Mouse (Mus musculus): ENCODE data around the gene Csnk1g1. TPM values are rescaled to one million over a fixed set of nuclear protein-coding genes. Genes with fewer than 3 reads are reported as not detected.

Csnk1g1 gene
- total and polyA plus RNA-seq, 2 experiments from 2014 or later: 14.5 to 26.5 TPM

DNA sequence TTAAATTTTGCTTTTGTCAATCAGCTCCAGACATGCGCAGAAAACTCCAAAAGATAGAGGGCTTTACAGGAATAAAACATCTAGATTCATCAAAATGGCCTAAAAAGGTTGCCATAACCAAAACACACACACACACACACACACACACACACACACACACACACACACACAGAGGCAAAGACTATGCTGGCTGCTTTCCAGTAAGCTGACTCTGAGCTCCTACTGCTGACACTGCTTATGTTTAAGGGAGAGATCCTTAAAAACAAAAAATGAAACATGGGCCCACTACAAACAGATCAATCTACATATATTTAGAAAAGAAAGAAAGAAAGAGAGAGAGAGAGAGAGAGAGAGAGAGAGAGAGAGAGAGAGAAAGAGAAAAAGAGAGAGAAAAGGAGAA is 144.0 kb downstream of the Csnk1g1 start:
- H3K27me3 ChIP-seq (ENCODE audit: insufficient read depth, low read length): no peaks in the 10 kb centered on the region
- H3K36me3 ChIP-seq (ENCODE audit: insufficient read depth): no peaks in the 10 kb centered on the region
- H3K4me2 ChIP-seq (ENCODE audit: low read depth): no peak overlapping the region
- H3K4me1 ChIP-seq (ENCODE audit: insufficient read depth): no peaks in the 10 kb centered on the region
- H3K27ac ChIP-seq (ENCODE audit: low read depth, low read length): no peak overlapping the region
- ATAC-seq (no peak), DNase-seq (no peak)
- no peaks in the 10 kb centered on the region for H3K9me3 ChIP-seq (ENCODE audit: low read length)
- H3K9ac ChIP-seq: no peak overlapping the region
- WGBS: 93% methylated on average over 1 of the region's 1 CpGs
- H3K4me3 ChIP-seq (ENCODE audit: low read depth, low read length): no peak overlapping the region
- TF ChIP-seq CTCF (IDR thresholded peaks at IDR 0.05; ENCODE audit: low read depth): no peak

DNA sequence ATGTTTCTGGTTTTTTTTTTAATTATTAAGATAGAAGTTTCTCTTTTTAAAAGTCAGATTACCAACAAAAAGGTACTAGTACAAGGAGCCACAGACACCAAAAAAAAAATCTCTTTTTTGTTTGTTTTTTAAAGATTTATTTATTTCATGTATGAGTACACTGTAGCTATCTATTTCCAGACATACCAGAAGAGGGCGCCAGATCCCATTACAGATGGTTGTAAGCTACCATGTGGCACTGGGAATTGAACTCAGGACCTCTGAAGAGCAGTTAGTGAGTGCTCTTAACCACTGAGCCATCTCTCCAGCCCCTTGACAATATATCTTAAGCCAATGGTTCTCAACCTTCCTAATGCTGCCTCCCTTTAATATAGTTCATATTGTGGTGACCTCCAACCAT is 144.9 kb downstream of the Csnk1g1 start:
- no peak for TF ChIP-seq CTCF (IDR thresholded peaks at IDR 0.05; ENCODE audit: low read depth)
- Histone ChIP-seq H3K9me3 (ENCODE audit: low read length) (no peaks in the 10 kb centered on the region), H3K4me2 (ENCODE audit: low read depth) (no peak overlapping the region), H3K27ac (ENCODE audit: low read depth, low read length) (no peak overlapping the region), H3K36me3 (ENCODE audit: insufficient read depth) (no peaks in the 10 kb centered on the region), H3K9ac (no peak overlapping the region), H3K27me3 (ENCODE audit: insufficient read depth, low read length) (no peaks in the 10 kb centered on the region), H3K4me1 (ENCODE audit: insufficient read depth) (no peaks in the 10 kb centered on the region), H3K4me3 (ENCODE audit: low read depth, low read length) (no peak overlapping the region)
- ATAC-seq (no peak), DNase-seq (no peak)
- 17% methylated on average over 1 of the region's 1 CpGs for WGBS

DNA sequence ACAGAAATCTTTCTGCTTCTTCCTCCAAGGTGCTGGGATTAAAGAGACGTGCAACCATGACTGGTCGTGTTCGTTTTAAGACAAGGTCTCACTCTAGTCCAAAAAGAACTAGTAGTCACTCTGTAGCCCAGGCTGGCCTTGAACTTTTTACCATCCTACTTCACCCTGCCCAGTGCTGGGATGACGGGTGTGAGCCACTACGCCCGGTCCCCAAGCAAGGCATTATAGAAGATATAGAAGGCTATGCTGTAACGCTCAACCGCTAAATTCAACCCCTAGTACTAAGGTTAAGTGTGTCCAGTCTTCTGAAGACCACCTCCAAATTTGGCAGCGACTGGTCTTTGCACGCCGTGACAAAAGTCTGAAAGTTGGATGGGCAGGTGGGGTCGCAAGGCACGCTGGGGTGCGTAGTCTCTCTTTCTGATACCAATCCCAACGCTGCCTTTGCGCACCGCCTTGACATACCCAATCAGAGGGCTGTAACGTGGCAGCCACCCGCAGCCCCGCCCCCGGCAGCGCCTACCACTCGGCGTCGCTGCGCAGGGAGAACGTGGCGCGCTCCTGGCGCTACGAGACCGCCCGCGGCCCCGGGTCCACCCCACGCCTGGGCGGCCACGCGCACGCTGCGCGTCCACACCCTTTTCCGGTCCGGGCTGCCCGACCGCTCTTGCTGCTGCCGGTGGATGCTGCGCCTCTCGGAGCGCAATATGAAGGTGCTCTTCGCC is 151.0 kb downstream of the Csnk1g1 start, which contains the start of gene Ppib:
Gene Ppib (plus strand): TSS at position 640 of the 725 bp plus-strand sequence.
- peak; percentile 98 for DNase-seq
- peak; percentile 99 for ATAC-seq
- peak within 1 kb of the TSS; percentile 92 for H3K27ac ChIP-seq (ENCODE audit: low read depth, low read length)
- peak; percentile 51 for TF ChIP-seq CTCF (IDR thresholded peaks at IDR 0.05; ENCODE audit: low read depth)
- peaks cover 21% of the 10 kb centered on the region for H3K36me3 ChIP-seq (ENCODE audit: insufficient read depth)
- H3K4me2 ChIP-seq (ENCODE audit: low read depth): peak within 1 kb of the TSS; percentile 78
- H3K9ac ChIP-seq: peak within 1 kb of the TSS; percentile 93
- under 1% methylated on average over 50 of the region's 51 CpGs for WGBS
- H3K4me1 ChIP-seq (ENCODE audit: insufficient read depth): peaks cover 16% of the 10 kb centered on the region
- H3K4me3 ChIP-seq (ENCODE audit: low read depth, low read length): peak within 1 kb of the TSS; percentile 85
- H3K9me3 ChIP-seq (ENCODE audit: low read length): no peaks in the 10 kb centered on the region
- H3K27me3 ChIP-seq (ENCODE audit: insufficient read depth, low read length): no peaks in the 10 kb centered on the region

DNA sequence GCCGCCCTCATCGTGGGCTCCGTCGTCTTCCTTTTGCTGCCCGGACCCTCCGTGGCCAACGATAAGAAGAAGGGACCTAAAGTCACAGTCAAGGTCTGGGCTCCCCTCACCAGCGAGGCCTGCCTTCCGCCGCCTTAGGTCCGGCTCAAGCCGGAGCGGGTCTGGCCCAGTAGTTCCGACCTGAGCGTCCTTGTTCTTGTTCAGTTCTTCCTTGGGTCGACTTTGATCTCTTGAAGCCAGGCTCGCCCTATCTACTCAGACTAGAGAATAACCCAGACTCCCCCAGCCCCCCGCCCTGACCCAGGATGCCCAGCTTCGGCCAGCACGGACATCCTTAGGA is 151.6 kb downstream of the Csnk1g1 start:
- under 1% methylated on average over 20 of the region's 20 CpGs for WGBS
- H3K27ac ChIP-seq (ENCODE audit: low read depth, low read length): peak overlapping the region; percentile 92
- TF ChIP-seq CTCF (IDR thresholded peaks at IDR 0.05; ENCODE audit: low read depth): no peak
- peak overlapping the region; percentile 85 for H3K4me3 ChIP-seq (ENCODE audit: low read depth, low read length)
- peak overlapping the region; percentile 78 for H3K4me2 ChIP-seq (ENCODE audit: low read depth)
- H3K9ac ChIP-seq: peak overlapping the region; percentile 93
- no peaks in the 10 kb centered on the region for H3K27me3 ChIP-seq (ENCODE audit: insufficient read depth, low read length)
- peaks cover 24% of the 10 kb centered on the region for H3K36me3 ChIP-seq (ENCODE audit: insufficient read depth)
- peaks cover 16% of the 10 kb centered on the region for H3K4me1 ChIP-seq (ENCODE audit: insufficient read depth)
- DNase-seq: no peak
- no peaks in the 10 kb centered on the region for H3K9me3 ChIP-seq (ENCODE audit: low read length)
- peak; percentile 79 for ATAC-seq

DNA sequence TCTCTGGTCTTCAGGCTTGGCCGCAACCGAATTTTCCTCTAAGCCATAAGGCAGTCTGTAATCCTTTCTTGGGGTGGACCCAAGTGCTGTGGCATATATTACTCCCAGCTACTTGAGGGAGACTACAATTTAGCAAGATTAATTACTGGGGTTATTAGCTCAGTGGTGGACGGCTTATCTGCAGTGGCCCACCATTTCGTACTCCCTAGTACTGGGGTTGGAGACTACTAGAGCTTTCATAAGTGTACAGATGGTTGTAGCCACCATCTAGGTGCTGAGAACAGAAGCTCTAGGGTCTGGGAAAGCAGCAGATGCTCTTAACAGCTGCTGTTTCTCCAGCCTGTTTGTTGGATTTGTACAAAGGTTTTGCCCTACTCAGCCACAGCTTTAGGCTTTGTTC is 152.3 kb downstream of the Csnk1g1 start:
- no peak for DNase-seq
- ATAC-seq: no peak
- WGBS: 15% methylated on average over 4 of the region's 4 CpGs
- H3K36me3 ChIP-seq (ENCODE audit: insufficient read depth): peaks cover 31% of the 10 kb centered on the region
- H3K9ac ChIP-seq: peak overlapping the region; percentile 93
- H3K9me3 ChIP-seq (ENCODE audit: low read length): no peaks in the 10 kb centered on the region
- peak overlapping the region; percentile 78 for H3K4me2 ChIP-seq (ENCODE audit: low read depth)
- H3K27me3 ChIP-seq (ENCODE audit: insufficient read depth, low read length): no peaks in the 10 kb centered on the region
- H3K4me3 ChIP-seq (ENCODE audit: low read depth, low read length): peak overlapping the region; percentile 85
- H3K4me1 ChIP-seq (ENCODE audit: insufficient read depth): peaks cover 16% of the 10 kb centered on the region
- no peak for TF ChIP-seq CTCF (IDR thresholded peaks at IDR 0.05; ENCODE audit: low read depth)
- H3K27ac ChIP-seq (ENCODE audit: low read depth, low read length): no peak overlapping the region

DNA sequence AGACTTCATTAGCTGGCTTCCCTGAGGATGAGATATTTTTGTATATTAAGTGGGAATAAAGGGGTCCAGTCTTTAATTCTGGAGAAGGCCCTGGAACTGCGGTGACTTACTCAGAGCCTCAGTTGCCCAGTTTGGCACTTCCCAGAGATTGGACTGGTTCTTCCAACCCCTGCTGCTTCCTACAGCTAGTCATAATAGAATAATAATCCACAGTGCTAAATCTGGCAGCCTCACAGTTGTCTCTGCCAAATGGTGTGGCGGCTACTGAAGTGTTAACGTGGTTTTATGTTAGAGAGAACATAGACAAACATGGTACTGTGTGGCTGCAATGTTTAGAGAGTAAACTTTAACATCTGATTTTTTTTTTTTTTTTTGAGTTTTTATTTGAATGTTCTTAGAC is 152.9 kb downstream of the Csnk1g1 start:
- H3K4me3 ChIP-seq (ENCODE audit: low read depth, low read length): no peak overlapping the region; the same call in 1 of the 2 replicates
- no peak for TF ChIP-seq CTCF (IDR thresholded peaks at IDR 0.05; ENCODE audit: low read depth)

DNA sequence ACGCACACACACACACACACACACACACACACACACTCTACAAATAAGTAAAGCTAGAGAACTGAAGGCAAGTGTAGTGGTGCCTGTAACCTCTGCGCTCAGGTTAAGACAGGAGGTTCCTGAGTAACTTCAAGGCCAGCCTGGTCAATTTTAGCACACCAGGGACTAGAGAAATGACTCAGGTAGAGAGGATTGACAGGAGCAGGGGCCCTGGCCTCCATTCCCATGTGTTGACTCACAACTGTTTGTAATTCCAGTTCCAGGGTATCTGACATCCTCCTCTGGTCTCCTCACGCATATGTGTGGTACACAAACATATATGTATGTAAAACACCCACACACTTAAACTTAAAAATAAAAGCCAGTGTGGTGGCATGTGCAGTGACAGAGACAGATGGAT is 154.7 kb downstream of the Csnk1g1 start:
- peaks cover 16% of the 10 kb centered on the region for H3K4me1 ChIP-seq (ENCODE audit: insufficient read depth)
- H3K4me2 ChIP-seq (ENCODE audit: low read depth): no peak overlapping the region
- 95% methylated on average over 3 of the region's 3 CpGs for WGBS
- H3K4me3 ChIP-seq (ENCODE audit: low read depth, low read length): no peak overlapping the region
- H3K9me3 ChIP-seq (ENCODE audit: low read length): no peaks in the 10 kb centered on the region
- no peak for ATAC-seq
- TF ChIP-seq CTCF (IDR thresholded peaks at IDR 0.05; ENCODE audit: low read depth): no peak
- DNase-seq: no peak
- no peak overlapping the region for H3K9ac ChIP-seq
- 0 out of 2 replicates have a peak, but pooled peaks cover under 1% of the 10 kb centered on the region for H3K27me3 ChIP-seq (ENCODE audit: insufficient read depth, low read length)
- peaks cover 47% of the 10 kb centered on the region for H3K36me3 ChIP-seq (ENCODE audit: insufficient read depth)
- no peak overlapping the region for H3K27ac ChIP-seq (ENCODE audit: low read depth, low read length)

More for the DNA sequence above, 152.9 kb downstream of the Csnk1g1 start:
- no peaks in the 10 kb centered on the region for H3K9me3 ChIP-seq (ENCODE audit: low read length)
- peaks cover 38% of the 10 kb centered on the region for H3K36me3 ChIP-seq (ENCODE audit: insufficient read depth)
- H3K9ac ChIP-seq: no peak overlapping the region; the same call in 1 of the 2 replicates
- peak overlapping the region; percentile 78; the same call in 1 of the 2 replicates for H3K4me2 ChIP-seq (ENCODE audit: low read depth)
- no peaks in the 10 kb centered on the region for H3K27me3 ChIP-seq (ENCODE audit: insufficient read depth, low read length)
- ATAC-seq (no peak), DNase-seq (no peak)
- WGBS: 50% methylated on average over 3 of the region's 3 CpGs
- H3K4me1 ChIP-seq (ENCODE audit: insufficient read depth): peaks cover 16% of the 10 kb centered on the region
- H3K27ac ChIP-seq (ENCODE audit: low read depth, low read length): no peak overlapping the region
